Mouse (Mus musculus) retina, postnatal 7 days (tissue): ENCODE measurements around the gene Dcaf6.
"Not testable (repeated sequence)": the region's sequence is repeated elsewhere in the genome, so short reads cannot be mapped to it uniquely, and the experiment has no call there.

Experiments
- DNase-seq: peaks from one replicate; pipeline ENCODE4 v3.0.0-alpha.2; 2012; ENCODE audit warnings: low read depth, low spot score

Gene Dcaf6

DNA sequence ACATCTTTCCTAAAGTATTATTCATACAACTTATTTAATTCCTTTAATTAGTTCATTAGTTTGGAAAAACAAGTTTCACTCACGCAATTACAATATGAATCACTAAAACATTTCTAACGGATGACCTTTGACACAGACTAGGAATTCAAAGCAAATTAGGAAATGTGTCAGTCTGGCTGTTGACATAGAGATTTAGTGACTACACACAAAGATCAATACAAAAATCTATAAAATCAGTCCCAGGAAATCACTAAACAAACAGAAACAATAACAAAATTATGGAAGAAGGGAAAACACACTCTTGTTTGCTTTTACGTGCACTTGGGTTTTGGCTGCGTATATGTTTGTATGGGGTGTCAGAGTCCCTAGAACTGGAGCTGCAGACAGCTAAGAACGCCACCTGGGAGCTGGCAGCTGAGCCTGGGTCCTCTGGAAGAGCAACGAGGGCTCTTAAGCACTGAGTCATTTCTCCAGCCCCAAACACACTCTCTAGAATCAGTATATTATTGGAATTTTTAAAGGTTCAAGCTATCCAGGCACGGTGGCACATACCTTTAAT lies 38.8 kb downstream of the Dcaf6 start:
- no peak for DNase-seq

GRCm38 (mm10) chr1:165396401-165396805 lies 63.9 kb downstream of the Dcaf6 start:
- DNase-seq = no peak

DNA sequence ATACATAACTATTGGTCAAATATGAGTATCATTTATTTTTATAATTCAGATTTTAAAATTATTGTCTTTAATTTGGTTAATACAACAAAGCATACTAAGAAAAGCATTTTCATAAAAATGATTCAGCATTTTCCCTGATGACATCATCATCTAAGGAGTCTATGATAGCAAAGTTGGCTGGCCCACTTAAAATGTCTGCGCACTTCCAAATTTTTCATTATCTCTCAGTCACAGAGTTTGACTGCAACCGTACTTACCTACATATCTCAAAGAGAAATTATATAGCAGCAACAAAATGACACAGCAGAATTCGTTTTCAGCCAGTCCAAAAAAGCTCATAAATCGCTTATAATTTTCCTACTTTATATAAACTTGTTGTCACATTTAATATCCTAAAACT lies 64.3 kb downstream of the Dcaf6 start:
- DNase-seq = no peak

DNA sequence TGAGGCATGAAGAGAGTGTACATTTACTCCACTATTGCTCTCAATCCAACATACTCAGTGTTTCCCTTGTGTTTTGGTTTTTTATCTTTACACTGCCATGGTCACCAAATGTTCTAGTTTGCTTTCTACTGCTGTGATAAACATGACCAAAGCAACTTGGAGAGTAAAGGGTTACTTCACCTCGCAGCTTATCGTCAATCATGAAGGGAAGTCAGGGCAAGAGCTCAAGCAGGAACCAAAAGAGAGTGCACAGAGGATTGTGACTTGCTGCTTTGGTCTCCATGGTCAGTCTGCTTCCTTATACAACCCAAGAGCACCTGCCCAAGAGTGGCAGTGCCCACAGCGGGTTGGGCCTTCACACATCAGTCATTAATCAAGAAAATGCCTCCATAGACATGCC lies 65.4 kb downstream of the Dcaf6 start:
- DNase-seq = no peak

GRCm38 (mm10) chr1:165393033-165393432 lies 67.2 kb downstream of the Dcaf6 start:
- DNase-seq = no peak

DNA sequence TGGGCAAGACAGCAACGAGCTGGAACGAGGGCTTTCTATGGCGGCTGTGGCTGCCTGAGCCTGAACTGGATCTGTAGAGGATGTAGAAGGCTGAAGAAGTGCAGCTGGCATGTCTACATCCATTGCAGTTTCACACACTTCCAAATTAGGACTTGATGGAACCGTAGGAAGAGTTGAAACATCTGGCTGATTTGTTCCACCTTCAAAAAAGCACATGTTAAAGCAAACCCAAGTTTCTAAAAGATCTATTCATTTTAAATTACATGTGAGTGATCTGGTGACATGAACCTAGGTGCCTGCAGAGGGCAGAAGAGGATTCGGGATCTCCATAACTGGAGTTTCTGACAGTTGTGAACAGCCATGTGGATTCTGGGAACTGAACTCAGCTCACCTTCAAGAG lies 71.6 kb downstream of the Dcaf6 start:
- peak; percentile 8 for DNase-seq

DNA sequence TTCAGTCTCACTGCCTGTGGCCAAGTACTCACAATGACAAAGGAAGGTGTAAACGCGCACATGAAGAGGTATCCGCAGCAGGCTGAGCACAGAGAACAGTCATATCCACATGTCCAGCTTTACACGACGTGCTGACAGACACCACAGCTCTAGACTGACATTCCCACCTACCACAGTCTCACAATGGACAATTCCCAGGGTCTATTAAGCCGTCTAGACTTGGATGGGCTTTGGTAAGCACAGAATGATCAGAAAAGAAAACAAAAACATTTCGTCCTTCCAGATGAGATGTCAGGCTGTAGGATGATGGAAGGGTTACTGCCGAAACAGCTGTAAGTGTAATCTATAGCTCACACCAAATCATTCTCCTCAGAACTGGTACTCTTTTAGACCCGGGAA lies 73.8 kb downstream of the Dcaf6 start:
- DNase-seq = no peak

- no peak for DNase-seq
Observed at GRCm38 (mm10) chr1:165385810-165386524, 74.3 kb downstream of the Dcaf6 start.

GRCm38 (mm10) chr1:165373839-165374238 lies 86.4 kb downstream of the Dcaf6 start:
- DNase-seq = no peak

DNA sequence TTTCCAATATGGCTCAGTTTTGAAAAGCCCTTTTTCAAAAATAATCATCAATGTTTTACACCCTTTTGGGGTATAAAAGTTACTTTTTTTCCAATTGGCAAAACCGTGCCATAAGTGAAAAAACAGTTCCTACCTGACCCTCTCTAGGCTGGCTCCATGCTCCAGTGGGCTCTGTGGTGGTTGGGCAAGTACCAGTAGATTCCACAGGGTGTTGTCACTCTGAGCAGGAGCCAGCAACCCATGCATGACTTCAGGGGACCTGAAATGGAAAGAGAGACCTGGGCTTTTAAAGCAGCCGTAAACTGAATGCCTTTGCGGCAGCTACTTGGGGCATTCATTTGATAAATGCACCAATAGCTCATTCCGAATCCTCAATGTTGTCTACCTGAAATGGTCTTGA lies 89.3 kb downstream of the Dcaf6 start:
- no peak for DNase-seq

DNA sequence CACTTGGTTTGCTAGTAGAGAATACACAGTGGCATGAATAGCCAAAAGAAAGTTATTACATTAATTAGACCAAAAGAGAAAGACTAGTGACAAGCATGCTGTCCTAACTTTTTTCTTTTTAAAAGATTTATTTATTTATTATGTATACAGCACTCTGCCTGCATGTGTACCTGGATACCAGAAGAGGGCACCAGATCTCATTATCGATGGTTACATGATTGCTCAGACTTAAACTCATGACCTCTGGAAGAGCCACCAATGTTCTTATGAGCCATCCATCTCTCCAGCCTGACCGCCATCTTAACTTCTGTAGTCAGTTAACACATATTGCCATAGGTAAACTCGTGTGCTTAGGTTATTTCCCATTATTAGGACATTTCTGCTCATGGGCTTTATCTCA lies 95.2 kb downstream of the Dcaf6 start:
- no peak for DNase-seq

DNA sequence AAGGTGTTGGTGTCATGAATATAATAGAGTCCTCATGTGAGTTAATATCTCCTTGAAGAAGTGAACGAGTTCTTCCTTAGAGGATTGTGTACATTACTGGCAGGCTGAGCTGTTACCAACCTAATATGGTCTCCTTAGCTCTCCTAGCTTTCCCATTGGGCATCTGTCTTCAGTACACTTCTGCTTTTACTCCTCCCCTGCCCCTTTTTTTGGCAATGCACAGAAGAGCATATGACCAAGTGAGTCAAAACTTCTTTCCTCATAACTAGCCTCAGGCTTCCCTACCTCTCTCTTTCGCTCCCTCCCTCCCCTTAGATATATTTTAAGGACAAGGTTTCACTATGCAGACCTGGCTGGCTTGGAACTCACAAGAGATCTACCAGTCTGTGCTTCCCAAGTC lies 97.0 kb downstream of the Dcaf6 start:
- DNase-seq = no peak

DNA sequence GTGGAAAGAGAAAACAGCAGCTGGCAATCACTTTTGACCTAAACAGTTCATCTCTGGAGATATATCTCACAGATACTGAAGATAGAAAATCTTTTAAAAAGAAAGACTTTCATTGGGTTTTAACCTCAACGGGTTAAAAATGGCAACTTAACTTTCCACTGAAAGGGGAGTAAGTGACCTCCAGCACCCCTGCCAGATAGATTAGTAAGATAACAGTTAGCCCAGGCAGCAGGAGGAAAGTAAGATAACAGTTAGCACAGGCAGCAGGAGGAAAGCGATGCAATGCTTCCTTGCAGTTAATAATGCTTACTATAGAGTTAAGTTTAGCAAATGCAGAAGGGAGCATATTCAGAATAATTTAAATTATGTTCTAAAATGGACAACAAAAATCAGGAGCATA lies 103.9 kb downstream of the Dcaf6 start:
- no peak for DNase-seq

GRCm38 (mm10) chr1:165348627-165349026 lies 111.6 kb downstream of the Dcaf6 start:
- no peak for DNase-seq

- no peak for DNase-seq
Observed at GRCm38 (mm10) chr1:165344453-165344852, 115.8 kb downstream of the Dcaf6 start.

GRCm38 (mm10) chr1:165342126-165342525 lies 118.1 kb downstream of the Dcaf6 start:
- DNase-seq = no peak

GRCm38 (mm10) chr1:165332797-165333196 lies 127.5 kb downstream of the Dcaf6 start:
- no peak for DNase-seq

- no peak for DNase-seq
Observed at GRCm38 (mm10) chr1:165330859-165331258, 129.4 kb downstream of the Dcaf6 start.

DNA sequence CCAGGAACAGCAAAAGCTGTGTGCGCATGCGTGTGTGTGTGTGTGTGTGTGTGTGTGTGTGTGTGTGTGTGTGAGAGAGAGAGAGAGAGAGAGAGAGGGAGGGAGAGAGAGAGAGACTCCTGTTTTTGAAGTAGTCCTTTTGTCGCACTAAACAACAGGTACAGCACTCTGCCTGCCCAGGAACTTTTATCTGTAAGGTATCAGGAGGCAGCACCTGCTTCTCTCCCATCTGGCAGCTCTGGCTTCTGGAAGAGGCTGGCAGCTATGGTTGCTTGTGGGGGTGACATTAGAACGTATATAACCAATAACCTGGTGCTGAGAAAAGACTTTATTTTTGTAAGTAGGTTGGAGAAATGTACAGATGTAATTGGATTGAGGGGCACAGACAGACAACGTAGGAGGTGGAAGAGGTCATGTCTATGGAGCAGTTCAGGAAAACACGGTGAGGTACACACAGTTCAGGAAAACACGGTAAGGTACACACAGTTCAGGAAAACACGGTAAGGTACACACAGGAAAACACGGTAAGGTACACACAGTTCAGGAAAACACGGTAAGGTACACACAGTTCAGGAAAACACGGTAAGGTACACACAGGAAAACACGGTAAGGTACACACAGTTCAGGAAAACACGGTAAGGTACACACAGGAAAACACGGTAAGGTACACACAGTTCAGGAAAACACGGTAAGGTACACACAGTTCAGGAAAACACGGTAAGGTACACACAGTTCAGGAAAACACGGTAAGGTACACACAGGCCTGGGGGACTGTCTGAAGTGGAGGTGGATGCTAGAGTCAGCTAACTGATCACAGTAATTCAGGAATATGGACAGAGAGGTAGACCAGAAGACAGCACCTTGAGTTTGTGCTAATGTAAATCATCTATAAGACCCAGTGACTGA lies 131.6 kb downstream of the Dcaf6 start:
- DNase-seq = not testable (repeated sequence)

DNA sequence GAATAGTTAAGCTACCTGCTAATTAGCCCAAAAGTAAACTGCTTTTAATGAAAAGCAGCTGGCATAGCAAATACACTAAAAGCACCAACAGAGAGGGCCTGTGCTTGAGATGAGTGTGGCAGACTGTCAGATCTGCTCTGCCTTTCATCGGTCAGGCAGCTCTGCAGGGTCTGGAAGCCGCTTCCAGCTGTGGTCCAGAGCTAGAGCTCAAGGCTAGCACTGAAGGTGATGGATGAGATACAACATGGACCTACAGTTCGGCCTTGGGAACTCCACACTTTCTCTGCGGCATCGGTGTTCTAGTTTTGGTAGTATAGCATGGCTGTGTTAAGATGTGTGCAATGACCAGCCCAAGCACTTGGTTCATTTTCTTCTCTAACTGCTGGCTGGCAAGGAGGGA lies 132.4 kb downstream of the Dcaf6 start:
- DNase-seq = no peak

- no peak for DNase-seq
Observed at GRCm38 (mm10) chr1:165327370-165327769, 132.9 kb downstream of the Dcaf6 start.

GRCm38 (mm10) chr1:165322934-165323333 lies 137.3 kb downstream of the Dcaf6 start:
- no peak for DNase-seq

DNA sequence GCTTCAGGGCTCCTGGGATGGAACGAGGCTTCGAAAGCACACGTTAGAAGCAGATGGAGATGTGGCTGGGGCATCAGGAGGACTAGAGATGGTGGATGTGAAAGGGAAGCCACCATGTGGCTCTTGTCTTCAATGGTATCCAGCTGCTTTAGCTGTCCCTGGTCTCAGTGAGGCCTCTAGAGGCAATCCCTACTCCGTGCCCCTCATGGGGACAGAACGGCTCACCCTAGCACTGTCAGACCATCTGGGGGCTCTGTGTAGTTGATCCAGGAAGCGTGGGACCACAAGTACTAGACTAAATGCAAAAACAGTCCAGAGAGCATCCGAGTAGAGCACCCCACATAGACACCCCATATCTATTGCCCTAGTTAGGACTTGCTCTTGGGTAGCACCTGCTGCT lies 138.4 kb downstream of the Dcaf6 start:
- DNase-seq = no peak
